Mouse (Mus musculus): ENCODE data around the gene Tcf20. TPM values are rescaled to one million over a fixed set of nuclear protein-coding genes. Genes with fewer than 3 reads are reported as not detected.

Tcf20 gene
- polyA plus RNA-seq, 2 experiments, result 2.9 to 5.7 TPM

GRCm38 (mm10) chr15:82924679-82925425 is 62.8 kb downstream of the Tcf20 start:
- TF ChIP-seq CTCF (IDR thresholded peaks at IDR 0.05; ENCODE audit: low read depth), result no peak
- TF ChIP-seq EP300 (IDR thresholded peaks at IDR 0.05; ENCODE audit: low read depth), result no peak
- no peak overlapping the region for H3K4me2 ChIP-seq (ENCODE audit: low read depth)
- 2% methylated on average over 11 of the region's 11 CpGs for WGBS (ENCODE audit: insufficient replicate concordance)

GRCm38 (mm10) chr15:82923531-82923930 is 64.1 kb downstream of the Tcf20 start:
- 36% methylated on average over 5 of the region's 5 CpGs for WGBS (ENCODE audit: insufficient replicate concordance)
- Histone ChIP-seq H3K27me3 (ENCODE audit: control insufficient read depth, insufficient read depth, low read length) (peaks cover 4% of the 10 kb centered on the region), H3K4me2 (ENCODE audit: low read depth) (no peak overlapping the region), H3K36me3 (replicated peaks; ENCODE audit: control insufficient read depth, insufficient read depth, low read depth) (no peaks in the 10 kb centered on the region), H3K27ac (no peak overlapping the region), H3K4me3 (ENCODE audit: insufficient read depth in 1 of 2, low read depth in 2 of 2, low read length in 2 of 2) (no peak overlapping the region), H3K4me1 (replicated peaks; ENCODE audit: control insufficient read depth in 2 of 2, insufficient read depth in 2 of 2, low read length in 1 of 2) (peaks cover 0 to 6% of the 10 kb centered on the region in 2 experiments; a peak in 1 of 4 replicates), H3K9ac (replicated peaks) (no peak overlapping the region), H3K9me3 (ENCODE audit: control insufficient read depth, low read length) (no peaks in the 10 kb centered on the region)
- DNase-seq (ENCODE audit: low read depth in 3 of 3, low spot score in 3 of 3) (no peak), ATAC-seq (ENCODE audit: insufficient read depth) (no peak)
- TF ChIP-seq CTCF (IDR thresholded peaks at IDR 0.05; ENCODE audit: low read depth) (no peak), EP300 (IDR thresholded peaks at IDR 0.05; ENCODE audit: low read depth) (no peak)

More at GRCm38 (mm10) chr15:82924679-82925425, 62.8 kb downstream of the Tcf20 start:
- Histone ChIP-seq H3K9me3 (ENCODE audit: control insufficient read depth, low read length) (no peaks in the 10 kb centered on the region), H3K9ac (replicated peaks) (no peak overlapping the region), H3K36me3 (replicated peaks; ENCODE audit: control insufficient read depth, insufficient read depth, low read depth) (no peaks in the 10 kb centered on the region), H3K4me1 (replicated peaks; ENCODE audit: control insufficient read depth in 2 of 2, insufficient read depth in 2 of 2, low read length in 1 of 2) (peaks cover 0 to 6% of the 10 kb centered on the region in 2 experiments; a peak in 1 of 4 replicates), H3K4me3 (ENCODE audit: insufficient read depth in 1 of 2, low read depth in 2 of 2, low read length in 2 of 2) (no peak overlapping the region), H3K27me3 (ENCODE audit: control insufficient read depth, insufficient read depth, low read length) (peaks cover 7% of the 10 kb centered on the region), H3K27ac (no peak overlapping the region)
- ATAC-seq (ENCODE audit: insufficient read depth) (no peak), DNase-seq (ENCODE audit: low read depth in 3 of 3, low spot score in 3 of 3) (no peak)

GRCm38 (mm10) chr15:82922755-82923154 is 64.9 kb downstream of the Tcf20 start:
- Histone ChIP-seq H3K9ac (replicated peaks) (no peak overlapping the region), H3K27ac (no peak overlapping the region), H3K4me1 (replicated peaks; ENCODE audit: control insufficient read depth in 2 of 2, insufficient read depth in 2 of 2, low read length in 1 of 2) (peaks cover 0 to 6% of the 10 kb centered on the region in 2 experiments; a peak in 1 of 4 replicates), H3K9me3 (ENCODE audit: control insufficient read depth, low read length) (no peaks in the 10 kb centered on the region), H3K4me3 (ENCODE audit: insufficient read depth in 1 of 2, low read depth in 2 of 2, low read length in 2 of 2) (no peak overlapping the region), H3K36me3 (replicated peaks; ENCODE audit: control insufficient read depth, insufficient read depth, low read depth) (no peaks in the 10 kb centered on the region), H3K27me3 (ENCODE audit: control insufficient read depth, insufficient read depth, low read length) (peaks cover 3% of the 10 kb centered on the region), H3K4me2 (ENCODE audit: low read depth) (no peak overlapping the region)
- DNase-seq (ENCODE audit: low read depth in 3 of 3, low spot score in 3 of 3), result no peak
- 51% methylated on average over 4 of the region's 4 CpGs for WGBS (ENCODE audit: insufficient replicate concordance)
- ATAC-seq (ENCODE audit: insufficient read depth), result no peak
- no peak for TF ChIP-seq EP300 (IDR thresholded peaks at IDR 0.05; ENCODE audit: low read depth)
- TF ChIP-seq CTCF (IDR thresholded peaks at IDR 0.05; ENCODE audit: low read depth), result peak; percentile 53

- WGBS (ENCODE audit: insufficient replicate concordance), result 52% methylated on average over 12 of the region's 12 CpGs
- Histone ChIP-seq H3K9ac (replicated peaks) (no peak overlapping the region), H3K27ac (no peak overlapping the region), H3K4me2 (ENCODE audit: low read depth) (no peak overlapping the region), H3K27me3 (ENCODE audit: control insufficient read depth, insufficient read depth, low read length) (no peaks in the 10 kb centered on the region; the same call in none of the 2 replicates), H3K4me1 (replicated peaks; ENCODE audit: control insufficient read depth in 2 of 2, insufficient read depth in 2 of 2, low read length in 1 of 2) (peaks cover 0 to 6% of the 10 kb centered on the region in 2 experiments; a peak in 1 of 4 replicates), H3K36me3 (replicated peaks; ENCODE audit: control insufficient read depth, insufficient read depth, low read depth) (no peaks in the 10 kb centered on the region), H3K4me3 (ENCODE audit: insufficient read depth in 1 of 2, low read depth in 2 of 2, low read length in 2 of 2) (no peak overlapping the region), H3K9me3 (ENCODE audit: control insufficient read depth, low read length) (no peaks in the 10 kb centered on the region)
- TF ChIP-seq EP300 (IDR thresholded peaks at IDR 0.05; ENCODE audit: low read depth) (no peak), CTCF (IDR thresholded peaks at IDR 0.05; ENCODE audit: low read depth) (no peak)
- no peak for DNase-seq (ENCODE audit: low read depth in 3 of 3, low spot score in 3 of 3)
- ATAC-seq (ENCODE audit: insufficient read depth), result no peak
Measured at GRCm38 (mm10) chr15:82922052-82922451, 65.6 kb downstream of the Tcf20 start.

GRCm38 (mm10) chr15:82921559-82921958 is 66.1 kb downstream of the Tcf20 start:
- H3K4me3 ChIP-seq (ENCODE audit: insufficient read depth in 1 of 2, low read depth in 2 of 2, low read length in 2 of 2), result no peak overlapping the region
- H3K36me3 ChIP-seq (replicated peaks; ENCODE audit: control insufficient read depth, insufficient read depth, low read depth), result no peaks in the 10 kb centered on the region
- DNase-seq (ENCODE audit: low read depth in 3 of 3, low spot score in 3 of 3) (no peak), ATAC-seq (ENCODE audit: insufficient read depth) (no peak)
- H3K27me3 ChIP-seq (ENCODE audit: control insufficient read depth, insufficient read depth, low read length), result no peaks in the 10 kb centered on the region; the same call in none of the 2 replicates
- H3K9ac ChIP-seq (replicated peaks), result no peak overlapping the region
- no peak overlapping the region for H3K4me2 ChIP-seq (ENCODE audit: low read depth)
- WGBS (ENCODE audit: insufficient replicate concordance), result 33% methylated on average over 1 of the region's 1 CpGs
- no peak overlapping the region for H3K27ac ChIP-seq
- peaks cover 0 to 6% of the 10 kb centered on the region in 2 experiments; a peak in 1 of 4 replicates for H3K4me1 ChIP-seq (replicated peaks; ENCODE audit: control insufficient read depth in 2 of 2, insufficient read depth in 2 of 2, low read length in 1 of 2)
- no peaks in the 10 kb centered on the region for H3K9me3 ChIP-seq (ENCODE audit: control insufficient read depth, low read length)
- no peak for TF ChIP-seq CTCF (IDR thresholded peaks at IDR 0.05; ENCODE audit: low read depth)
- TF ChIP-seq EP300 (IDR thresholded peaks at IDR 0.05; ENCODE audit: low read depth), result no peak

Data from liver, embryonic 14.5 days (tissue).